Mouse (Mus musculus) MEL (cell line): ENCODE measurements at regions not wholly inside any gene's neighbourhood (a gene's known extent, or its start where the extent isn't known, plus 50 kb on each side); places are given as distances from the start of the nearest gene placed in this dataset.

Experiments used
- CTCF ChIP-seq, 3 experiments: IDR thresholded peaks in 2 of 3; conservative IDR thresholded peaks in 1 of 3; 2 replicates each; pipeline ENCODE4 v1.5.1; 2011 to 2012; ENCODE audit warnings: low read length in 3 of 3, low read depth in 2 of 3, mild to moderate bottlenecking in 2 of 3, improper control_type of control experiment in 1 of 3, inconsistent platforms in 1 of 3, mixed read lengths in 1 of 3, moderate library complexity in 1 of 3; ENCODE audit not compliant: control insufficient read depth in 1 of 3, insufficient read depth in 1 of 3, poor library complexity in 1 of 3, severe bottlenecking in 1 of 3
- E2F4 ChIP-seq: IDR thresholded peaks from 2 replicates; pipeline ENCODE4 v1.6.1; 2011; ENCODE audit warnings: low read depth, low read length, improper control_type of control experiment, borderline replicate concordance
- HCFC1 ChIP-seq: IDR thresholded peaks from 2 replicates; pipeline ENCODE4 v1.6.1; 2012; ENCODE audit warnings: low read depth, mild to moderate bottlenecking, inconsistent platforms, low read length, improper control_type of control experiment, moderate library complexity
- KAT2A ChIP-seq: conservative IDR thresholded peaks from 2 replicates; pipeline ENCODE4 v1.6.1; 2012; ENCODE audit warnings: low read depth, low read length, improper control_type of control experiment, inconsistent platforms
- MYC ChIP-seq: IDR thresholded peaks from 2 replicates; pipeline ENCODE4 v1.6.1; 2011; ENCODE audit warnings: low read depth, mild to moderate bottlenecking, low read length, improper control_type of control experiment, moderate library complexity
- NELFE ChIP-seq: IDR thresholded peaks from 2 replicates; pipeline ENCODE4 v1.6.1; 2011; ENCODE audit warnings: low read depth, low read length, improper control_type of control experiment
- NRF1 ChIP-seq: IDR thresholded peaks from 2 replicates; pipeline ENCODE4 v1.6.1; 2014; ENCODE audit warnings: low read depth, mild to moderate bottlenecking, inconsistent platforms, low read length, improper control_type of control experiment, moderate library complexity; ENCODE audit not compliant: poor library complexity, insufficient read depth, severe bottlenecking
- POLR2A ChIP-seq, 2 experiments: IDR thresholded peaks; 2 replicates each; pipeline ENCODE4 v1.6.1; 2011 to 2012; ENCODE audit warnings: low read length in 2 of 2, mild to moderate bottlenecking in 2 of 2, control low read depth in 1 of 2, improper control_type of control experiment in 1 of 2, low read depth in 1 of 2, moderate library complexity in 1 of 2; ENCODE audit not compliant: control insufficient read depth in 1 of 2, insufficient read depth in 1 of 2, poor library complexity in 1 of 2
- TAL1 ChIP-seq: IDR thresholded peaks from 2 replicates; pipeline ENCODE4 v1.6.1; 2012; ENCODE audit warnings: mild to moderate bottlenecking, inconsistent platforms, low read length, moderate library complexity, mixed read lengths
- UBTF ChIP-seq: IDR thresholded peaks from 2 replicates; pipeline ENCODE4 v1.6.1; 2012; ENCODE audit warnings: low read depth, mild to moderate bottlenecking, inconsistent platforms, low read length, improper control_type of control experiment, moderate library complexity, borderline replicate concordance; ENCODE audit not compliant: insufficient read depth
- USF2 ChIP-seq, 2 experiments: IDR thresholded peaks; 2 replicates each; pipeline ENCODE4 v1.6.1; 2011 to 2012; ENCODE audit warnings: improper control_type of control experiment in 2 of 2, low read length in 2 of 2, borderline replicate concordance in 1 of 2, inconsistent platforms in 1 of 2, low read depth in 1 of 2, mild to moderate bottlenecking in 1 of 2; ENCODE audit not compliant: insufficient read depth in 1 of 2
- ZMIZ1 ChIP-seq: IDR thresholded peaks from 2 replicates; pipeline ENCODE4 v1.6.1; 2012; ENCODE audit warnings: low read depth, mild to moderate bottlenecking, inconsistent platforms, low read length, improper control_type of control experiment, moderate library complexity
- ZNF384 ChIP-seq: IDR thresholded peaks from 2 replicates; pipeline ENCODE4 v1.6.1; 2012; ENCODE audit warnings: low read depth, mild to moderate bottlenecking, inconsistent platforms, low read length, improper control_type of control experiment

DNA sequence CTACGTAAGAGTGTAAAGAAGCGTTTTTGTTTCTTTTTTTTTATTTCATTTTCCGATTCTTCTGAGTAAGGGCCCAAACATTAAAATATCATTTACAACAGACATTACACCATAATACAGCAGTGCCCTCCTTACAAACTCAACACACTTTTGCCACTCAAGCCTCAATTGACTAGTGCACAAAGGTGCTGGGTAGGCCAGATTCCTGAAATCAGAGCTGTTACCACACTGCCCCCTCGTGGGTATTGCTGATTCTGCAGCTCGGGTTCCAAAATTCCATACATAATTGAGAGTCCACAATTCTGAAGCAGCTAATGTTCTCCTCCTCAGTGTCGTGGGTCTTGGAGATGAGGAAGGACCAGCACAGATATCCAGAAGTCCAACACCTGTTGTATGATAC lies 82.5 kb upstream of the Lmcd1 start:
- no peak for TF ChIP-seq ZMIZ1
- peak; percentile 47 to 69 (median 55) for TF ChIP-seq CTCF (IDR thresholded peaks at IDR 0.05 in 2 of 3, conservative IDR thresholded peaks at IDR 0.05 in 1 of 3; ENCODE audit: control insufficient read depth in 1 of 3, insufficient read depth in 1 of 3, low read depth in 2 of 3, low read length in 3 of 3, poor library complexity in 1 of 3, severe bottlenecking in 1 of 3)
- no peak for TF ChIP-seq NRF1
- no peak for TF ChIP-seq POLR2A (IDR thresholded peaks at IDR 0.05; ENCODE audit: control insufficient read depth in 1 of 2, insufficient read depth in 1 of 2, low read depth in 1 of 2, low read length in 2 of 2, poor library complexity in 1 of 2)
- no peak for TF ChIP-seq USF2 (IDR thresholded peaks at IDR 0.05; ENCODE audit: borderline replicate concordance in 1 of 2, insufficient read depth in 1 of 2, low read depth in 1 of 2, low read length in 2 of 2)
- no peak for TF ChIP-seq KAT2A
- no peak for TF ChIP-seq TAL1
- TF ChIP-seq HCFC1: no peak
- no peak for TF ChIP-seq E2F4
- TF ChIP-seq UBTF: no peak
- no peak for TF ChIP-seq MYC
- TF ChIP-seq NELFE: no peak
- no peak for TF ChIP-seq ZNF384
